Mouse (Mus musculus) ES-Bruce4 (cell line): Measurements from ENCODE around the gene BC048671.

ENCODE experiments used
- CTCF ChIP-seq: IDR thresholded peaks from one replicate; pipeline ENCODE4 v1.8.1; 2011; ENCODE audit warnings: low read depth, low read length
- POLR2A ChIP-seq: IDR thresholded peaks from one replicate; pipeline ENCODE4 v1.8.1; 2011; ENCODE audit warnings: low read length; ENCODE audit not compliant: insufficient read depth

DNA sequence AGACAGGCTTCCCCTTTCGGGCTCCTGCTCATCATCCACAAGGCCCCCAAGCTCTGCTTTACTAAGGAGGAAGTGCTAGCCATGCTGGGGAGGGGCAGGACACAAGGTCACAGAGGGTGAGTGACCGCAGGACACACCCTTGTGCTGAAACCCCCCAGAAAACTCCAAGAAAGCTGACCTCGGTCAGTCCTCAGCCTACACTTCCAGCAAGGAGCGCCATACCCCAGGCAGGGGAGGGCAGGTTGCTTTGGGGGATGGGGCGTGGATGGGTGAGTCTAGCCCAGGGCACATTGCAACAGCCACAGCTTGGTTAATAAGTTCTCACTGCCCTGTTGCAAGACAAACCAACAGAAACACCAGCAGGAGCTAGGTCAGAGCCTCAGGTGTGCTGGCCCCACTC, 19.4 kb downstream of the BC048671 start:
- TF ChIP-seq CTCF (no peak), POLR2A (no peak)
